Mouse (Mus musculus) sigmoid colon, adult 10 weeks (tissue): Measurements from ENCODE around the gene Slco1a5. TPM values are rescaled to one million over a fixed set of nuclear protein-coding genes. Genes with fewer than 3 reads are reported as not detected.

Experiments used
- polyA plus RNA-seq: library from polyadenylated mRNA; stranded (reverse); fragments of 350-450 nt; fragmentation: Illumina TruSeq; extraction: RNeasy Lipid Tissue Mini Kit (QIAGEN cat#74804); gene quantifications from one replicate; pipeline ENCODE4 v1.2.3, GENCODE M21; 2014; ENCODE audit warnings: low read depth, low replicate concordance

Slco1a5 gene
- polyA plus RNA-seq: 0.47 TPM

DNA sequence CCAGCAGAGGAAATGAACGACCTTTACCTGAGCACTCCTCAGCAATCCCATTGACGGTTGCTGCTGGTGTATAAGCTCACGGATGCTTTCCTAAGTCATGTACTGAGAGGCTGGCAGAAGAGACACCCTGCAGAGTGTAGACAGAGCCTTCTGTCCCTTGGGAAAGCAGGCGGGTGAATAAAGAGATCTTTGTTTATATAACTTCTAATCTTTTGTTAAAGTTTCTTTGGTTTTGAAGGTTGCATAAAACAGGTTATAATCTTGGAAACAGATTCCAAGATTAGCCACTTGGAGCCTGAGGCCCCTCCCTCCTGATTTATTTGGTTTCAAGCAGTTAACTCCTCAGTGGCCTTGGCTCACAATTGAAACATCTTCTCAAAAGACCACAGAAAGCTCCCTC lies at the start of gene Slco1a5:
TSS of gene Slco1a5 (minus strand) at position 101 of the 400 bp plus-strand sequence.

DNA sequence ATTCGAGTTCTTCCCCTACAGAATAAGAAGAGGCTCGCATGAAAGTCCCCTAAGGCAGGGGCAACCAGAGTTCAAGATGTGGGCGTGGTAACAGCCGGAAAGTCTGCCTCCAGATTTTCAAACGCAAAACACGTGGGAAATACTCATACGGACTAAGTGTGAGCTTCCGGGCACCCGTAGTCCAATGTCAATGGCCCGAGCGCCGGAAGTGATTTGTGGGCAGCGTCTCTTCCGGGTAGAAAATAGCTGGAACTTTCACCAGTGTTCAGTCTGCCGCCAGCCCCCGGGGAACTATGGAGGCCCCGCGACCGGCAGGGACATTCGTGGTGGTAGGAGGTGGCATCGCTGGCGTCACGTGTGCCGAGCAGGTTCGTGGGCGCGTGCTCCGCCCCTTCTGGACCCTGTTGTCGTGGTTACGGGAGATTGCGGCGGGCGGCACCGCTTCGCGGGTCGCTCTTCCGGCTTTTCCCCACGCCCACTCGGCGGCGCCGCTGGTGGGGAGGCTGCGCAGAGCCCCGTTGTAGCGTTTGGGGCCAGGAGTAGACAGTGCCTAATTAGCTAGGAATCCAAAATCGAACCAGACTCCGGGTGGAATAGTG lies 22.8 kb upstream of the Slco1a5 start, which contains the start of gene Pyroxd1:
TSS of gene Pyroxd1 (plus strand) at position 215 of the 599 bp plus-strand sequence.

GRCm38 (mm10) chr6:142298098-142298497 lies 24.7 kb downstream of the Slco1a5 start, which contains the start of gene Iapp:
TSS of gene Iapp (plus strand) at chr6:142298423.

GRCm38 (mm10) chr6:142208421-142208820 lies 114.4 kb downstream of the Slco1a5 start, which contains the start of gene Slco1a6:
TSS of gene Slco1a6 (minus strand) at chr6:142208521.

Other genes with a start within 250 kb of the Slco1a5 start
- gene Slco1a6, start 114.5 kb downstream of the Slco1a5 start, polyA plus RNA-seq: not detected
- not detected for gene Iapp, start 24.6 kb downstream of the Slco1a5 start, polyA plus RNA-seq
- gene Pyroxd1, start 22.7 kb upstream of the Slco1a5 start, polyA plus RNA-seq: 89.0 TPM
- gene Recql, start 64.1 kb upstream of the Slco1a5 start, polyA plus RNA-seq: 18.7 TPM
- 61.1 TPM for gene Golt1b, start 64.2 kb upstream of the Slco1a5 start, polyA plus RNA-seq
- gene Spx, start 90.5 kb upstream of the Slco1a5 start, polyA plus RNA-seq: 0.32 TPM
- 0.16 TPM for gene Gys2, start 150.1 kb upstream of the Slco1a5 start, polyA plus RNA-seq
- 10.8 TPM for gene Ldhb, start 185.0 kb upstream of the Slco1a5 start, polyA plus RNA-seq
- 5.5 TPM for gene Kcnj8, start 248.6 kb upstream of the Slco1a5 start, polyA plus RNA-seq